Mouse (Mus musculus) thymus, postnatal 25 days (tissue): ENCODE measurements around the gene Babam2.

ENCODE experiments used
- DNase-seq: peaks from one replicate; pipeline ENCODE4 v3.0.0; 2022

Gene Babam2

GRCm38 (mm10) chr5:32059254-32059796 lies 361.8 kb downstream of the Babam2 start:
- no peak for DNase-seq

- no peak for DNase-seq
These were observed 363.0 kb downstream of the Babam2 start for GRCm38 (mm10) chr5:32060485-32060884.

- no peak for DNase-seq
These were observed 364.4 kb downstream of the Babam2 start for GRCm38 (mm10) chr5:32061854-32062253.

- no peak for DNase-seq
These were observed 367.0 kb downstream of the Babam2 start for GRCm38 (mm10) chr5:32064341-32065105.

- DNase-seq, result no peak
These were observed 368.7 kb downstream of the Babam2 start for GRCm38 (mm10) chr5:32066015-32066734.

- no peak for DNase-seq
These were observed 369.4 kb downstream of the Babam2 start for GRCm38 (mm10) chr5:32066839-32067238.

GRCm38 (mm10) chr5:32068616-32069015 lies 371.1 kb downstream of the Babam2 start:
- no peak for DNase-seq

- no peak for DNase-seq
These were observed 371.6 kb downstream of the Babam2 start for GRCm38 (mm10) chr5:32069096-32069495.

GRCm38 (mm10) chr5:32069566-32070169 lies 372.2 kb downstream of the Babam2 start:
- no peak for DNase-seq

- DNase-seq, result no peak
These were observed 373.3 kb downstream of the Babam2 start for GRCm38 (mm10) chr5:32070781-32071180.

- DNase-seq, result no peak
These were observed 373.8 kb downstream of the Babam2 start for GRCm38 (mm10) chr5:32071314-32071713.

- no peak for DNase-seq
These were observed 374.3 kb downstream of the Babam2 start for GRCm38 (mm10) chr5:32071824-32072223.

- DNase-seq, result no peak
These were observed 375.4 kb downstream of the Babam2 start for GRCm38 (mm10) chr5:32072877-32073276.

GRCm38 (mm10) chr5:32074053-32074452 lies 376.6 kb downstream of the Babam2 start:
- no peak for DNase-seq

GRCm38 (mm10) chr5:32077139-32077538 lies 379.7 kb downstream of the Babam2 start:
- DNase-seq, result no peak

- no peak for DNase-seq
These were observed 381.5 kb downstream of the Babam2 start for GRCm38 (mm10) chr5:32078986-32079385.

- no peak for DNase-seq
These were observed 383.2 kb downstream of the Babam2 start for GRCm38 (mm10) chr5:32080490-32081219.

- no peak for DNase-seq
These were observed 386.9 kb downstream of the Babam2 start for GRCm38 (mm10) chr5:32084401-32084804.

- no peak for DNase-seq
These were observed 388.1 kb downstream of the Babam2 start for GRCm38 (mm10) chr5:32085566-32085965.

- no peak for DNase-seq
These were observed 388.5 kb downstream of the Babam2 start for GRCm38 (mm10) chr5:32085971-32086370.

GRCm38 (mm10) chr5:32086526-32087090 lies 389.1 kb downstream of the Babam2 start:
- no peak for DNase-seq

- DNase-seq, result no peak
These were observed 392.0 kb downstream of the Babam2 start for GRCm38 (mm10) chr5:32089481-32089880.

GRCm38 (mm10) chr5:32092281-32092680 lies 394.8 kb downstream of the Babam2 start:
- DNase-seq, result no peak
